Mouse (Mus musculus): ENCODE data around the gene Ugcg. TPM values are rescaled to one million over a fixed set of nuclear protein-coding genes. Genes with fewer than 3 reads are reported as not detected.
A peak's percentile ranks its signal among the peaks of the same experiment; 100 is the strongest.

Ugcg gene
- polyA plus RNA-seq, 1 experiment from 2014 or later = 15.8 TPM

DNA sequence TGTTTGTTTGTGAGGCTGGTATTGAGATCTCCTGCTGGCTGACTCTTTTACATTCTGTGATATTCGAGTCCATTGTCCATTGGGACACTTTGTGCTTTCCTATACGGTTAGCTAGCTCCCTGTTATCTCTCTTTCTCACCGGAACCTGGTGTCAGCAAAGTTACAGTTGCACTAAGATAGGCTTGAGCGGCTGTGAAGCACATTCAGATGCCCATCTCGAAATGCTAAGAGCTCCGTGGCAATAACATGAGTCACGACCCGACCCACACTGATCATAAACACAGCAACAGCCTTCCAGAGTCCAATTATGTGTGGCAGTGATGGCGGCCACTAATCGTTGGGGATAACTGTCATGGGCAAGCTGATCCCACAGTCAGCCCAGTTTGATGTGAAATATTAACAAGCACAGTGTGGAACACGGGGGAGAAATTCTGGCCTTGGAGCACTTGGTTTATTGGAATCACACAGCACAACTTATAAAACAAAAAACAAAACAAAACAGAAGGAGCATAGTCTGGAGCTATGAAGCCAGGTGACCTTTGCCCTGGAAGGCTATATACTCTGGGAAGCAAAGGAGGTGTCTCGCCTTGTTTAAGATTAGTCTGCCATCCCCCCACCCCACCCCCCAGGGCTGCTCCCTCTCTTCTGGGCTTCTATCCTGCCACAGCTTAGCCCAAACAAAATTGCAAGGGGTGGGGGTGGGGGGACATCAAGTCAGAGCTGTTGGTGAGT, 7.5 kb downstream of the Ugcg start:
- peak overlapping the region; percentile 10; the same call in 1 of the 2 replicates for H3K27ac ChIP-seq (ENCODE audit: low read length)
- H3K9ac ChIP-seq (replicated peaks; ENCODE audit: low read depth, low read length) = no peak overlapping the region
- no peak overlapping the region for H3K4me2 ChIP-seq (replicated peaks; ENCODE audit: low read depth, low read length)
- H3K9me3 ChIP-seq (ENCODE audit: control insufficient read depth, low read depth, low read length) = no peaks in the 10 kb centered on the region
- no peaks in the 10 kb centered on the region for H3K36me3 ChIP-seq (ENCODE audit: control insufficient read depth, insufficient read depth, low read length)
- H3K27me3 ChIP-seq (ENCODE audit: control insufficient read depth, insufficient read depth, low read length) = no peaks in the 10 kb centered on the region
- ATAC-seq (ENCODE audit: insufficient number of reproducible peaks, insufficient read depth, low FRiP score, low read depth) = no peak
- H3K4me3 ChIP-seq (ENCODE audit: low read depth, low read length) = no peak overlapping the region
- H3K4me1 ChIP-seq (ENCODE audit: control insufficient read depth, insufficient read depth, low read length) = peaks cover 18% of the 10 kb centered on the region
- 32% methylated on average over 12 of the region's 12 CpGs for WGBS

DNA sequence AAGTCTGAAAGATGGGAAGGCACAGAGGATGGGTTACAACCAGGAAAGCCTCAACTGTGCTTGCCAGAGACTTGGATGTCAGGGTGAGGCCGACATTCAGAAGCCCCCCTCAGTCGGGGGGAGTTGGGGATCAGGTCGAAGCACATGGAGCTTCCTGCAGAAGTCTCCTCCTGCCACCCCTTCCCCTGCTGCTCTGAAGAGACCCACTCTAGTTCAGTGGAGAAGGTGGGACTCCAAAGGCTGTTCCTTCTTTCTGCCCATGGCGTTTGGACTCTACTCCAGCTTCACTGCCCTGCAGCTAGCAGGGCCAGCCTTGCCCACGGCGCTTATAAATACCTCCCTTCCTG, 8.0 kb downstream of the Ugcg start:
- Histone ChIP-seq H3K4me2 (replicated peaks; ENCODE audit: low read depth, low read length) (no peak overlapping the region), H3K9me3 (ENCODE audit: control insufficient read depth, low read depth, low read length) (no peaks in the 10 kb centered on the region), H3K9ac (replicated peaks; ENCODE audit: low read depth, low read length) (no peak overlapping the region), H3K27ac (ENCODE audit: low read length) (0 out of 2 replicates have a peak overlapping the region, but pooled peaks have one; percentile 6), H3K4me3 (ENCODE audit: low read depth, low read length) (no peak overlapping the region), H3K27me3 (ENCODE audit: control insufficient read depth, insufficient read depth, low read length) (no peaks in the 10 kb centered on the region), H3K36me3 (ENCODE audit: control insufficient read depth, insufficient read depth, low read length) (no peaks in the 10 kb centered on the region), H3K4me1 (ENCODE audit: control insufficient read depth, insufficient read depth, low read length) (peaks cover 18% of the 10 kb centered on the region)
- whole genome bisulfite sequencing = 33% methylated on average over 6 of the region's 6 CpGs
- no peak for ATAC-seq (ENCODE audit: insufficient number of reproducible peaks, insufficient read depth, low FRiP score, low read depth)

DNA sequence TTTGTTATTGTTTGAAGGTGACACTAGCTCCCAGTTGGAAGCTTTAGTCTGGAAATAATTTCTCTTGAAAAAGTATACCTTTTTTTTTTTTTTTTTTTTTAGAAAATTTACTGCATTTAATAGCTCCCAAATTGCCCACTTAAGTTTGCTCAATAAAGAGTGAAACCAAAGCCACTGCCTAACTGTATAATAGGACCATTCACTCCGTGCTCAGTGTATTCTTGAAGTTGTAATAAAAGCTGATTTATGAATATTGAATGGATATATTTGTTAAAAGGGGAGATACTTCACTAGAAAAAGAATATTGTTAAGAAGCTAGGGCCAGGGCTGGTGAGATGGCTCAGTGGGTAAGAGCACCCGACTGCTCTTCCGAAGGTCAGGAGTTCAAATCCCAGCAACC, 8.4 kb downstream of the Ugcg start:
- Histone ChIP-seq H3K4me3 (ENCODE audit: low read depth, low read length) (no peak overlapping the region), H3K9ac (replicated peaks; ENCODE audit: low read depth, low read length) (no peak overlapping the region), H3K4me1 (ENCODE audit: control insufficient read depth, insufficient read depth, low read length) (peaks cover 18% of the 10 kb centered on the region), H3K27me3 (ENCODE audit: control insufficient read depth, insufficient read depth, low read length) (no peaks in the 10 kb centered on the region), H3K27ac (ENCODE audit: low read length) (no peak overlapping the region), H3K4me2 (replicated peaks; ENCODE audit: low read depth, low read length) (no peak overlapping the region), H3K9me3 (ENCODE audit: control insufficient read depth, low read depth, low read length) (no peaks in the 10 kb centered on the region), H3K36me3 (ENCODE audit: control insufficient read depth, insufficient read depth, low read length) (no peaks in the 10 kb centered on the region)
- ATAC-seq (ENCODE audit: insufficient number of reproducible peaks, insufficient read depth, low FRiP score, low read depth) = no peak
- 87% methylated on average over 3 of the region's 3 CpGs for WGBS

GRCm38 (mm10) chr4:59199341-59199740, 10.3 kb downstream of the Ugcg start:
- peak; percentile 77; the same call in 1 of the 2 replicates for ATAC-seq (ENCODE audit: insufficient number of reproducible peaks, insufficient read depth, low FRiP score, low read depth)
- Histone ChIP-seq H3K9ac (replicated peaks; ENCODE audit: low read depth, low read length) (no peak overlapping the region), H3K27me3 (ENCODE audit: control insufficient read depth, insufficient read depth, low read length) (no peaks in the 10 kb centered on the region), H3K27ac (ENCODE audit: low read length) (no peak overlapping the region), H3K4me3 (ENCODE audit: low read depth, low read length) (no peak overlapping the region), H3K4me2 (replicated peaks; ENCODE audit: low read depth, low read length) (no peak overlapping the region), H3K9me3 (ENCODE audit: control insufficient read depth, low read depth, low read length) (no peaks in the 10 kb centered on the region), H3K36me3 (ENCODE audit: control insufficient read depth, insufficient read depth, low read length) (no peaks in the 10 kb centered on the region), H3K4me1 (ENCODE audit: control insufficient read depth, insufficient read depth, low read length) (peaks cover 18% of the 10 kb centered on the region)
- WGBS = 33% methylated on average over 8 of the region's 8 CpGs

GRCm38 (mm10) chr4:59199805-59200204, 10.7 kb downstream of the Ugcg start:
- no peak overlapping the region for H3K4me2 ChIP-seq (replicated peaks; ENCODE audit: low read depth, low read length)
- peaks cover 18% of the 10 kb centered on the region for H3K4me1 ChIP-seq (ENCODE audit: control insufficient read depth, insufficient read depth, low read length)
- ATAC-seq (ENCODE audit: insufficient number of reproducible peaks, insufficient read depth, low FRiP score, low read depth) = no peak
- 48% methylated on average over 8 of the region's 8 CpGs for WGBS
- no peak overlapping the region for H3K4me3 ChIP-seq (ENCODE audit: low read depth, low read length)
- H3K36me3 ChIP-seq (ENCODE audit: control insufficient read depth, insufficient read depth, low read length) = no peaks in the 10 kb centered on the region
- no peak overlapping the region for H3K9ac ChIP-seq (replicated peaks; ENCODE audit: low read depth, low read length)
- no peaks in the 10 kb centered on the region for H3K27me3 ChIP-seq (ENCODE audit: control insufficient read depth, insufficient read depth, low read length)
- H3K9me3 ChIP-seq (ENCODE audit: control insufficient read depth, low read depth, low read length) = no peaks in the 10 kb centered on the region
- no peak overlapping the region for H3K27ac ChIP-seq (ENCODE audit: low read length)

- Histone ChIP-seq H3K36me3 (ENCODE audit: control insufficient read depth, insufficient read depth, low read length) (no peaks in the 10 kb centered on the region), H3K4me3 (ENCODE audit: low read depth, low read length) (no peak overlapping the region), H3K9ac (replicated peaks; ENCODE audit: low read depth, low read length) (no peak overlapping the region), H3K27ac (ENCODE audit: low read length) (no peak overlapping the region), H3K27me3 (ENCODE audit: control insufficient read depth, insufficient read depth, low read length) (no peaks in the 10 kb centered on the region), H3K9me3 (ENCODE audit: control insufficient read depth, low read depth, low read length) (no peaks in the 10 kb centered on the region), H3K4me2 (replicated peaks; ENCODE audit: low read depth, low read length) (no peak overlapping the region), H3K4me1 (ENCODE audit: control insufficient read depth, insufficient read depth, low read length) (peaks cover 18% of the 10 kb centered on the region)
- 76% methylated on average over 3 of the region's 3 CpGs for WGBS
- no peak for ATAC-seq (ENCODE audit: insufficient number of reproducible peaks, insufficient read depth, low FRiP score, low read depth)
Observed at GRCm38 (mm10) chr4:59200636-59201035, 11.6 kb downstream of the Ugcg start.

GRCm38 (mm10) chr4:59204616-59205015, 15.6 kb downstream of the Ugcg start:
- no peak for ATAC-seq (ENCODE audit: insufficient number of reproducible peaks, insufficient read depth, low FRiP score, low read depth)
- H3K36me3 ChIP-seq (ENCODE audit: control insufficient read depth, insufficient read depth, low read length) = peaks cover 14% of the 10 kb centered on the region; the same call in 1 of the 2 replicates
- 75% methylated on average over 4 of the region's 4 CpGs for WGBS
- H3K27ac ChIP-seq (ENCODE audit: low read length) = no peak overlapping the region
- H3K4me3 ChIP-seq (ENCODE audit: low read depth, low read length) = no peak overlapping the region
- H3K27me3 ChIP-seq (ENCODE audit: control insufficient read depth, insufficient read depth, low read length) = no peaks in the 10 kb centered on the region
- 0 out of 2 replicates have a peak, but pooled peaks cover 3% of the 10 kb centered on the region for H3K4me1 ChIP-seq (ENCODE audit: control insufficient read depth, insufficient read depth, low read length)
- H3K4me2 ChIP-seq (replicated peaks; ENCODE audit: low read depth, low read length) = no peak overlapping the region
- H3K9me3 ChIP-seq (ENCODE audit: control insufficient read depth, low read depth, low read length) = no peaks in the 10 kb centered on the region
- no peak overlapping the region for H3K9ac ChIP-seq (replicated peaks; ENCODE audit: low read depth, low read length)

GRCm38 (mm10) chr4:59205758-59206340, 16.8 kb downstream of the Ugcg start:
- Histone ChIP-seq H3K27me3 (ENCODE audit: control insufficient read depth, insufficient read depth, low read length) (no peaks in the 10 kb centered on the region), H3K4me2 (replicated peaks; ENCODE audit: low read depth, low read length) (no peak overlapping the region), H3K27ac (ENCODE audit: low read length) (no peak overlapping the region), H3K9ac (replicated peaks; ENCODE audit: low read depth, low read length) (no peak overlapping the region), H3K4me1 (ENCODE audit: control insufficient read depth, insufficient read depth, low read length) (0 out of 2 replicates have a peak, but pooled peaks cover 3% of the 10 kb centered on the region), H3K36me3 (ENCODE audit: control insufficient read depth, insufficient read depth, low read length) (peaks cover 14% of the 10 kb centered on the region; the same call in 1 of the 2 replicates), H3K4me3 (ENCODE audit: low read depth, low read length) (no peak overlapping the region), H3K9me3 (ENCODE audit: control insufficient read depth, low read depth, low read length) (no peaks in the 10 kb centered on the region)
- whole genome bisulfite sequencing = 30% methylated on average over 2 of the region's 2 CpGs
- ATAC-seq (ENCODE audit: insufficient number of reproducible peaks, insufficient read depth, low FRiP score, low read depth) = no peak
